Mouse (Mus musculus) kidney, adult 2 months (tissue): ENCODE results near the gene Prr3.

Source experiments
- CTCF ChIP-seq: fragments of 200-500 bp; conservative IDR thresholded peaks from 2 replicates; pipeline ENCODE4 v1.5.1; 2011; ENCODE audit warnings: low read depth, mild to moderate bottlenecking, control low read depth, low read length, moderate library complexity, mixed read lengths; ENCODE audit not compliant: insufficient read depth, insufficient read length
- POLR2A ChIP-seq: fragments of 200-500 bp; IDR thresholded peaks from one replicate; pipeline ENCODE4 v1.6.1; 2011; ENCODE audit warnings: low read depth, low read length, control low read depth

GRCm38 (mm10) chr17:36023710-36024654 is 43.9 kb upstream of the Prr3 start:
- no peak for TF ChIP-seq POLR2A
- TF ChIP-seq CTCF = no peak
